Mouse (Mus musculus) macrophage (primary cell): ENCODE measurements around the gene Pak1ip1. TPM values are rescaled to one million over a fixed set of nuclear protein-coding genes. Genes with fewer than 3 reads are reported as not detected.

Source experiments
- H3K27ac ChIP-seq: fragments of 350-480 bp; formaldehyde crosslinking; 2 replicates; pipeline ENCODE4 v1.9.0; 2021
- H3K36me3 ChIP-seq: fragments of 350-480 bp; formaldehyde crosslinking; 2 replicates; pipeline ENCODE4 v1.9.0; 2021; ENCODE audit errors: inconsistent target
- H3K4me3 ChIP-seq: fragments of 350-480 bp; formaldehyde crosslinking; 2 replicates; pipeline ENCODE4 v1.9.0; 2021; ENCODE audit errors: inconsistent target
- H3K79me2 ChIP-seq: fragments of 350-480 bp; formaldehyde crosslinking; 2 replicates; pipeline ENCODE4 v1.9.0; 2021; ENCODE audit errors: inconsistent target
- WGBS: methylation state at CpG from one replicate; pipeline ENCODE4 v1.1.7; 2026; ENCODE audit warnings: inconsistent platforms; ENCODE audit not compliant: missing documents; 5-methylcytosine and 5-hydroxymethylcytosine counted together
- polyA plus RNA-seq: library from polyadenylated mRNA; stranded (reverse); fragments of 250-400 nt; gene quantifications from 3 replicates; pipeline ENCODE4 v1.2.4, GENCODE M21; 2018; ENCODE audit warnings: inconsistent platforms
- total RNA-seq, 78 experiments: library from RNA; depleted of rRNA; stranded (reverse); fragments of 250-400 nt; gene quantifications; 1 replicate in 9 of 78; 2 replicates in 24 of 78; 3 replicates in 43 of 78; 4 replicates in 2 of 78; pipeline ENCODE4 v1.2.4; 2018; ENCODE audit warnings: inconsistent platforms in 56 of 78

The Pak1ip1 gene
- total RNA-seq (2018; cell fraction: chromatin; rRNA removed), result 10 to 100 TPM; 17.3 to 59.1 (median 39.1) TPM
- 10 to 100 TPM; 23.5 to 33.5 (median 26.5) TPM for total RNA-seq (2018; cell fraction: cytosol; rRNA removed)
- 10 to 100 TPM; 20.5 to 42.4 (median 31.0) TPM for total RNA-seq (2018; cell fraction: nucleus; rRNA removed)
- polyA plus RNA-seq, result 24.8 to 43.7 TPM (median 26.7 TPM) in 3 replicates

- H3K36me3 ChIP-seq, result peaks cover 9% of the 10 kb centered on the region
- 2% methylated on average over 58 of the region's 58 CpGs for WGBS
- H3K4me3 ChIP-seq, result peak within 1 kb of the TSS; percentile 91
- peak within 1 kb of the TSS; percentile 96 for H3K27ac ChIP-seq
- peaks cover 49% of the 10 kb centered on the region for H3K79me2 ChIP-seq
These were observed at the start of gene Pak1ip1 for GRCm38 (mm10) chr13:41000926-41001639. Pak1ip1 (plus strand) TSS chr13:41001023.

GRCm38 (mm10) chr13:40951386-40951976, 49.3 kb upstream of the Pak1ip1 start:
- Histone ChIP-seq H3K27ac (no peak overlapping the region), H3K36me3 (no peaks in the 10 kb centered on the region), H3K79me2 (no peaks in the 10 kb centered on the region), H3K4me3 (no peak overlapping the region)
- 85% methylated on average over 10 of the region's 10 CpGs for WGBS

- Histone ChIP-seq H3K79me2 (no peaks in the 10 kb centered on the region), H3K36me3 (no peaks in the 10 kb centered on the region), H3K27ac (no peak overlapping the region), H3K4me3 (no peak overlapping the region)
- 30% methylated on average over 6 of the region's 6 CpGs for WGBS
These were observed 47.6 kb upstream of the Pak1ip1 start for GRCm38 (mm10) chr13:40953231-40953630.

GRCm38 (mm10) chr13:40955773-40956172, 45.0 kb upstream of the Pak1ip1 start:
- no peak overlapping the region for H3K27ac ChIP-seq
- no peaks in the 10 kb centered on the region for H3K36me3 ChIP-seq
- no peak overlapping the region for H3K4me3 ChIP-seq
- WGBS, result 84% methylated on average over 7 of the region's 7 CpGs
- H3K79me2 ChIP-seq, result no peaks in the 10 kb centered on the region

GRCm38 (mm10) chr13:40967609-40968008, 33.2 kb upstream of the Pak1ip1 start:
- H3K79me2 ChIP-seq, result no peaks in the 10 kb centered on the region
- 83% methylated on average over 9 of the region's 10 CpGs for WGBS

GRCm38 (mm10) chr13:40968564-40968963, 32.3 kb upstream of the Pak1ip1 start:
- no peaks in the 10 kb centered on the region for H3K36me3 ChIP-seq
- 0% methylated on average over 5 of the region's 5 CpGs for WGBS
- H3K27ac ChIP-seq, result no peak overlapping the region
- H3K79me2 ChIP-seq, result no peaks in the 10 kb centered on the region
- H3K4me3 ChIP-seq, result no peak overlapping the region

More at GRCm38 (mm10) chr13:40967609-40968008, 33.2 kb upstream of the Pak1ip1 start:
- Histone ChIP-seq H3K4me3 (no peak overlapping the region), H3K27ac (no peak overlapping the region), H3K36me3 (no peaks in the 10 kb centered on the region)

- Histone ChIP-seq H3K79me2 (no peaks in the 10 kb centered on the region), H3K4me3 (no peak overlapping the region), H3K27ac (no peak overlapping the region), H3K36me3 (no peaks in the 10 kb centered on the region)
- 96% methylated on average over 4 of the region's 4 CpGs for WGBS
These were observed 30.9 kb upstream of the Pak1ip1 start for GRCm38 (mm10) chr13:40969761-40970390.

- Histone ChIP-seq H3K27ac (no peak overlapping the region), H3K79me2 (no peaks in the 10 kb centered on the region), H3K4me3 (no peak overlapping the region), H3K36me3 (no peaks in the 10 kb centered on the region)
- 41% methylated on average over 5 of the region's 5 CpGs for WGBS
These were observed 29.6 kb upstream of the Pak1ip1 start for GRCm38 (mm10) chr13:40971261-40971660.

GRCm38 (mm10) chr13:40971831-40972230, 29.0 kb upstream of the Pak1ip1 start:
- Histone ChIP-seq H3K79me2 (no peaks in the 10 kb centered on the region), H3K4me3 (no peak overlapping the region), H3K36me3 (no peaks in the 10 kb centered on the region), H3K27ac (no peak overlapping the region)
- 87% methylated on average over 2 of the region's 2 CpGs for WGBS

GRCm38 (mm10) chr13:40972976-40973375, 27.8 kb upstream of the Pak1ip1 start:
- H3K79me2 ChIP-seq, result no peaks in the 10 kb centered on the region
- H3K36me3 ChIP-seq, result no peaks in the 10 kb centered on the region
- H3K27ac ChIP-seq, result no peak overlapping the region
- no peak overlapping the region for H3K4me3 ChIP-seq
- 98% methylated on average over 5 of the region's 5 CpGs for WGBS

GRCm38 (mm10) chr13:40977609-40978008, 23.2 kb upstream of the Pak1ip1 start:
- 11% methylated on average over 7 of the region's 7 CpGs for WGBS
- H3K27ac ChIP-seq, result no peak overlapping the region
- no peaks in the 10 kb centered on the region for H3K36me3 ChIP-seq
- H3K79me2 ChIP-seq, result no peaks in the 10 kb centered on the region
- H3K4me3 ChIP-seq, result no peak overlapping the region

- Histone ChIP-seq H3K4me3 (no peak overlapping the region), H3K79me2 (no peaks in the 10 kb centered on the region), H3K36me3 (no peaks in the 10 kb centered on the region), H3K27ac (no peak overlapping the region)
- WGBS, result 9% methylated on average over 4 of the region's 4 CpGs
These were observed 22.2 kb upstream of the Pak1ip1 start for GRCm38 (mm10) chr13:40978652-40979051.

- Histone ChIP-seq H3K36me3 (no peaks in the 10 kb centered on the region), H3K79me2 (no peaks in the 10 kb centered on the region), H3K27ac (no peak overlapping the region), H3K4me3 (no peak overlapping the region)
- WGBS, result 54% methylated on average over 2 of the region's 2 CpGs
These were observed 21.5 kb upstream of the Pak1ip1 start for GRCm38 (mm10) chr13:40979321-40979720.

- Histone ChIP-seq H3K4me3 (no peak overlapping the region), H3K79me2 (no peaks in the 10 kb centered on the region), H3K36me3 (no peaks in the 10 kb centered on the region), H3K27ac (no peak overlapping the region)
- WGBS, result 86% methylated on average over 1 of the region's 1 CpGs
These were observed 18.1 kb upstream of the Pak1ip1 start for GRCm38 (mm10) chr13:40982759-40983158.

GRCm38 (mm10) chr13:40986081-40986480, 14.7 kb upstream of the Pak1ip1 start:
- Histone ChIP-seq H3K4me3 (no peak overlapping the region), H3K27ac (no peak overlapping the region), H3K79me2 (no peaks in the 10 kb centered on the region), H3K36me3 (no peaks in the 10 kb centered on the region)
- 95% methylated on average over 5 of the region's 5 CpGs for WGBS
